8 mouse cellular contexts compared by ENCODE assay signal in the genomic region with DNA sequence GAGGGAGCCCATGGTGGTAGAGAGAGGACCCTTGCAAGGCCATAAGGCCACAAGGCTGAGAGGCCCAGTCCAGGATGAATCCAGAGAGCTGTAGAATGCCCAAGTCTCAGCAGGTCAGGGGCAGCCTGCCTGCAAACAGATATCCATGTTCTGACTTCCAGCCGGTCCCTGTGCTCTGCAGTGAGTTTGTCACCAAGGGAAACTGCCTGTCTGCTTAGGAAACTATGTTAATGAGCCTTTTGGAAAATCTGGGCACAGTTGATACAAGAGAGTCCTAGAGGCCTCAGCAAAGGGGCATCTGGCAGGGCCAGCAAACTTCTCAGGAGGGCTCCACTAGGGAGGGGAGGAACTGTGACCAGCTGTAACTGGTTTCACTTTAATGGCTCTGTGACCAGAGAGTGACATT.
DNase-seq lines count a peak whose midpoint lies in the region; ATAC-seq lines count a peak whose summit lies in the region.

No protein-coding gene starts in this region.

- H3K4me2 ChIP-seq in hindbrain, embryonic 11.5 days (replicated peaks; ENCODE audit: low read depth, low read length), result no peak overlapping the region
- no peak overlapping the region for H3K4me2 ChIP-seq in midbrain, embryonic 14.5 days (ENCODE audit: low read length)

- no peak overlapping the region for H3K4me3 ChIP-seq in embryonic facial prominence, embryonic 10.5 days
- H3K4me3 ChIP-seq in hindbrain, embryonic 11.5 days (ENCODE audit: low read depth, low read length), result no peak overlapping the region
- no peak overlapping the region for H3K4me3 ChIP-seq in midbrain, embryonic 14.5 days (replicated peaks; ENCODE audit: low read depth, low read length)

- 49% methylated on average over 1 of the region's 1 CpGs for WGBS in embryonic facial prominence, embryonic 10.5 days
- 41% methylated on average over 1 of the region's 1 CpGs for whole genome bisulfite sequencing in hindbrain, embryonic 11.5 days
- 12% methylated on average over 1 of the region's 1 CpGs for WGBS in midbrain, embryonic 14.5 days

- no peak overlapping the region for H3K9ac ChIP-seq in hindbrain, embryonic 11.5 days (ENCODE audit: low read depth, low read length)
- no peak overlapping the region for H3K9ac ChIP-seq in midbrain, embryonic 14.5 days (replicated peaks; ENCODE audit: low read length)

- DNase-seq in heart, adult 18-20 months, result peak; percentile 48 to 59
- no peak for DNase-seq in heart, adult 8-10 months (ENCODE audit: low spot score)
- peak; percentile 34 for DNase-seq in embryonic facial prominence, embryonic 10.5 days (ENCODE audit: low spot score)
- DNase-seq in hindbrain, embryonic 11.5 days (ENCODE audit: low spot score), result peak; percentile 44
- DNase-seq in midbrain, embryonic 14.5 days, result peak; percentile 68
- DNase-seq in left cerebral cortex, postnatal 36 days (ENCODE audit: low spot score in 2 of 2), result no peak
- no peak for DNase-seq in right cerebral cortex, adult 2 months (ENCODE audit: low spot score in 2 of 2)

- H3K27ac ChIP-seq in embryonic facial prominence, embryonic 10.5 days (replicated peaks), result peak overlapping the region; percentile 41
- H3K27ac ChIP-seq in hindbrain, embryonic 11.5 days (ENCODE audit: low read depth, low read length), result peak overlapping the region; percentile 71; the same call in 1 of the 2 replicates
- 0 out of 2 replicates have a peak overlapping the region, but pooled peaks have one; percentile 20 for H3K27ac ChIP-seq in midbrain, embryonic 14.5 days (replicated peaks; ENCODE audit: low read depth, low read length)

- intact Hi-C loops in left cerebral cortex, postnatal 36 days (cut with DNase I), result no loop called here

- no peaks in the 10 kb centered on the region for H3K9me3 ChIP-seq in embryonic facial prominence, embryonic 10.5 days
- H3K9me3 ChIP-seq in hindbrain, embryonic 11.5 days (ENCODE audit: control insufficient read depth, low read length), result no peaks in the 10 kb centered on the region
- no peaks in the 10 kb centered on the region for H3K9me3 ChIP-seq in midbrain, embryonic 14.5 days (ENCODE audit: control insufficient read depth, low read length)

- no peaks in the 10 kb centered on the region for H3K27me3 ChIP-seq in embryonic facial prominence, embryonic 10.5 days (replicated peaks; ENCODE audit: low read depth, poor library complexity, severe bottlenecking)
- no peaks in the 10 kb centered on the region for H3K27me3 ChIP-seq in hindbrain, embryonic 11.5 days (ENCODE audit: control insufficient read depth, insufficient read depth, low read length)
- H3K27me3 ChIP-seq in midbrain, embryonic 14.5 days (ENCODE audit: control insufficient read depth, insufficient read depth, low read length), result no peaks in the 10 kb centered on the region

- peaks cover 19% of the 10 kb centered on the region for H3K4me1 ChIP-seq in embryonic facial prominence, embryonic 10.5 days
- no peaks in the 10 kb centered on the region for H3K4me1 ChIP-seq in hindbrain, embryonic 11.5 days (replicated peaks; ENCODE audit: control insufficient read depth, insufficient read depth, low read length)
- peaks cover 4% of the 10 kb centered on the region; the same call in 1 of the 2 replicates for H3K4me1 ChIP-seq in midbrain, embryonic 14.5 days (ENCODE audit: control insufficient read depth, insufficient read depth, low read length)

- H3K36me3 ChIP-seq in embryonic facial prominence, embryonic 10.5 days (replicated peaks), result no peaks in the 10 kb centered on the region
- H3K36me3 ChIP-seq in hindbrain, embryonic 11.5 days (ENCODE audit: control insufficient read depth, insufficient read depth, low read length), result no peaks in the 10 kb centered on the region
- H3K36me3 ChIP-seq in midbrain, embryonic 14.5 days (ENCODE audit: control insufficient read depth, insufficient read depth, low read length), result no peaks in the 10 kb centered on the region

- ATAC-seq in hindbrain, embryonic 11.5 days (ENCODE audit: low FRiP score), result peak; percentile 79
- ATAC-seq in midbrain, embryonic 14.5 days (ENCODE audit: low FRiP score, low TSS enrichment), result 0 out of 2 replicates have a peak, but pooled peaks have one; percentile 31
- ATAC-seq in cerebellum, adult (ENCODE audit: insufficient number of reproducible peaks, low FRiP score, low TSS enrichment), result no peak

Comparison
In these comparisons a context has a peak if more than half of its experiments do, and no peak if none do; other contexts are left out.
1. DNase-seq: peak in heart, adult 18-20 months (2 of 2), embryonic facial prominence, embryonic 10.5 days (single experiment), hindbrain, embryonic 11.5 days (single experiment) and midbrain, embryonic 14.5 days (single experiment); none in heart, adult 8-10 months (single experiment), left cerebral cortex, postnatal 36 days (0 of 2) and right cerebral cortex, adult 2 months (0 of 2).
2. H3K27ac ChIP-seq: peak in every context shown above with its lines; median percentile 71 in hindbrain, embryonic 11.5 days; 41 in embryonic facial prominence, embryonic 10.5 days; 20 in midbrain, embryonic 14.5 days.